Mouse (Mus musculus) midbrain, embryonic 15.5 days (tissue): Measurements from ENCODE around the gene Acoxl. TPM values are rescaled to one million over a fixed set of nuclear protein-coding genes. Genes with fewer than 3 reads are reported as not detected.

ENCODE experiments used
- ATAC-seq: fragments of 200-750 bp; cut with Nextera tagmentation; replicated peaks from 2 replicates; pipeline ENCODE4 v1.8.0; 2017; ENCODE audit warnings: moderate TSS enrichment
- H3K27ac ChIP-seq: fragments of 300-500 bp; sonication (generic); 2 replicates; pipeline ENCODE4 v1.5.1; 2015; ENCODE audit warnings: mild to moderate bottlenecking, inconsistent platforms
- H3K27me3 ChIP-seq: fragments of 300-500 bp; sonication (generic); replicated peaks from 2 replicates; pipeline ENCODE4 v1.6.1; 2015; ENCODE audit warnings: inconsistent platforms
- H3K36me3 ChIP-seq: fragments of 300-500 bp; sonication (generic); replicated peaks from 2 replicates; pipeline ENCODE4 v1.6.1; 2015; ENCODE audit warnings: inconsistent platforms
- H3K4me1 ChIP-seq: fragments of 300-500 bp; sonication (generic); 2 replicates; pipeline ENCODE4 v1.6.1; 2015; ENCODE audit warnings: inconsistent platforms
- H3K4me2 ChIP-seq: fragments of 300-500 bp; sonication (generic); 2 replicates; pipeline ENCODE4 v1.6.1; 2015; ENCODE audit warnings: inconsistent platforms, mild to moderate bottlenecking, moderate library complexity
- H3K4me3 ChIP-seq: fragments of 300-500 bp; sonication (generic); 2 replicates; pipeline ENCODE4 v1.5.1; 2015; ENCODE audit warnings: mild to moderate bottlenecking, inconsistent platforms
- H3K9ac ChIP-seq: fragments of 300-500 bp; sonication (generic); 2 replicates; pipeline ENCODE4 v1.6.1; 2015; ENCODE audit warnings: mild to moderate bottlenecking, inconsistent platforms
- H3K9me3 ChIP-seq: fragments of 300-500 bp; sonication (generic); 2 replicates; pipeline ENCODE4 v1.6.1; 2016; ENCODE audit warnings: inconsistent platforms
- WGBS: fragments of 180-500 bp; shearing (Covaris S2); methylation state at CpG from one replicate; pipeline ENCODE4 v1.1.7; 2015; ENCODE audit warnings: mixed read lengths; 5-methylcytosine and 5-hydroxymethylcytosine counted together
- polyA plus RNA-seq: library from polyadenylated mRNA; unstranded; fragments of >200 nt; fragmentation: Nextera tagmentation; extraction: Ambion mirVana; gene quantifications from 2 replicates; pipeline ENCODE4 v1.2.1, GENCODE M21; 2015

The Acoxl gene
- polyA plus RNA-seq, 1 experiment from 2014 or later = 0.13 TPM

- Histone ChIP-seq H3K4me2 (no peak overlapping the region), H3K36me3 (no peaks in the 10 kb centered on the region), H3K27ac (peak overlapping the region; percentile 28; the same call in 1 of the 2 replicates), H3K4me1 (peaks cover 17% of the 10 kb centered on the region; the same call in 1 of the 2 replicates), H3K9ac (no peak overlapping the region), H3K27me3 (no peaks in the 10 kb centered on the region), H3K4me3 (no peak overlapping the region), H3K9me3 (no peaks in the 10 kb centered on the region)
- no peak for ATAC-seq
These were observed 182.2 kb downstream of the Acoxl start for GRCm38 (mm10) chr2:128020908-128021193.

DNA sequence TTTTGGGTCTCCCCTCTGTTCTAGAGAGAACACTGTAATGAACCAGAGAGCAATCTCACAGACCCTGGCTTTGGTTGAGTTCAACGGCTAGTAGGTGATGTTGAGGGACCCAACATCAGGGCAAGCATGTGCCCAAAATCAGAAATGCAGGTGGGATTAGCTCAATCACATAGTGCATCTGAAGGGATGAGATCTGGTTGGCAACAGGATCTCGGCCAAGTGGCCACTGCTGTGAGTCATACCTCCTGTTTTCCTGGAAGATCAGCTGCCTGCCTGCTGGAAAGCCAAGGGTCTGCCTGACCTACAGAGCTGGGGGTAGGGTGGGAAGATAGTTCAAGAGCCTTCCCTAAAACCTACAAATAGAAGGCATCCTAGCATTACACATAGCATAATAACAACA lies 185.2 kb downstream of the Acoxl start:
- H3K4me3 ChIP-seq = no peak overlapping the region
- no peaks in the 10 kb centered on the region for H3K27me3 ChIP-seq
- no peak overlapping the region for H3K27ac ChIP-seq
- 92% methylated on average over 2 of the region's 2 CpGs for WGBS
- no peak overlapping the region for H3K9ac ChIP-seq
- H3K4me2 ChIP-seq = no peak overlapping the region
- no peaks in the 10 kb centered on the region for H3K9me3 ChIP-seq
- ATAC-seq = no peak
- H3K4me1 ChIP-seq = peaks cover 17% of the 10 kb centered on the region; the same call in 1 of the 2 replicates
- no peaks in the 10 kb centered on the region for H3K36me3 ChIP-seq

- ATAC-seq = no peak
- no peak overlapping the region for H3K9ac ChIP-seq
- no peak overlapping the region for H3K4me2 ChIP-seq
- no peaks in the 10 kb centered on the region for H3K36me3 ChIP-seq
- no peaks in the 10 kb centered on the region for H3K4me1 ChIP-seq
- 90% methylated on average over 12 of the region's 12 CpGs for WGBS
- no peak overlapping the region for H3K4me3 ChIP-seq
- H3K27ac ChIP-seq = no peak overlapping the region
- H3K27me3 ChIP-seq = no peaks in the 10 kb centered on the region
- no peaks in the 10 kb centered on the region for H3K9me3 ChIP-seq
These were observed 189.0 kb downstream of the Acoxl start for GRCm38 (mm10) chr2:128027696-128028095.

GRCm38 (mm10) chr2:128029968-128030367 lies 191.3 kb downstream of the Acoxl start:
- 77% methylated on average over 2 of the region's 2 CpGs for WGBS
- Histone ChIP-seq H3K27ac (no peak overlapping the region), H3K9ac (no peak overlapping the region), H3K4me1 (no peaks in the 10 kb centered on the region), H3K27me3 (no peaks in the 10 kb centered on the region), H3K4me2 (no peak overlapping the region), H3K36me3 (no peaks in the 10 kb centered on the region), H3K9me3 (no peaks in the 10 kb centered on the region), H3K4me3 (no peak overlapping the region)
- no peak for ATAC-seq

GRCm38 (mm10) chr2:128032111-128032510 lies 193.4 kb downstream of the Acoxl start:
- Histone ChIP-seq H3K4me2 (no peak overlapping the region), H3K4me1 (no peaks in the 10 kb centered on the region), H3K9me3 (no peaks in the 10 kb centered on the region), H3K27ac (no peak overlapping the region), H3K36me3 (no peaks in the 10 kb centered on the region), H3K27me3 (no peaks in the 10 kb centered on the region), H3K9ac (no peak overlapping the region), H3K4me3 (no peak overlapping the region)
- no peak for ATAC-seq
- 14% methylated on average over 4 of the region's 4 CpGs for WGBS

DNA sequence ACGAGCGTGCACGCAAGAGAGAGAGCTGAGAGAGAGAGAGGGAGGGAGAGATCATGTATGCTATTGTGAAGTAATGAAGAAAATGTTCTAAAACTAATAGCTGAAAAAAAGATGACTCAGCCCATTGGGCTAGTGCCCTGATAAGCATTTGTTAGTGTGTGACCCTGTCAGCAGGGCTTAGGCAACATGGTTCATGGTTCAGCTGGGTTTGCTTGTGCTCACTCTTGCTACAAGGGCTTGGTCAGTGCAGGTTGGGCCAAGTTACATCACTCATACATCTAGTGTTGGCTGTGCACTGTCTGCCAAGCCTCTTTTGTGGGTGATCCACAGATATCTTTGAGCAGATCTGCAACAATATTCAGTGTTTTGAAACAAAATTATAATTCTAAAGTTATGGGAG lies 194.8 kb downstream of the Acoxl start:
- Histone ChIP-seq H3K27me3 (no peaks in the 10 kb centered on the region), H3K4me1 (no peaks in the 10 kb centered on the region), H3K9me3 (no peaks in the 10 kb centered on the region), H3K27ac (no peak overlapping the region), H3K4me2 (no peak overlapping the region), H3K9ac (no peak overlapping the region), H3K36me3 (no peaks in the 10 kb centered on the region), H3K4me3 (no peak overlapping the region)
- WGBS = 85% methylated on average over 3 of the region's 3 CpGs
- ATAC-seq = no peak

- Histone ChIP-seq H3K27ac (no peak overlapping the region), H3K36me3 (no peaks in the 10 kb centered on the region), H3K9me3 (no peaks in the 10 kb centered on the region), H3K4me2 (no peak overlapping the region), H3K4me1 (no peaks in the 10 kb centered on the region), H3K27me3 (no peaks in the 10 kb centered on the region), H3K4me3 (no peak overlapping the region), H3K9ac (no peak overlapping the region)
- 92% methylated on average over 9 of the region's 9 CpGs for WGBS
- ATAC-seq = no peak
These were observed 195.5 kb downstream of the Acoxl start for GRCm38 (mm10) chr2:128034066-128034665.

DNA sequence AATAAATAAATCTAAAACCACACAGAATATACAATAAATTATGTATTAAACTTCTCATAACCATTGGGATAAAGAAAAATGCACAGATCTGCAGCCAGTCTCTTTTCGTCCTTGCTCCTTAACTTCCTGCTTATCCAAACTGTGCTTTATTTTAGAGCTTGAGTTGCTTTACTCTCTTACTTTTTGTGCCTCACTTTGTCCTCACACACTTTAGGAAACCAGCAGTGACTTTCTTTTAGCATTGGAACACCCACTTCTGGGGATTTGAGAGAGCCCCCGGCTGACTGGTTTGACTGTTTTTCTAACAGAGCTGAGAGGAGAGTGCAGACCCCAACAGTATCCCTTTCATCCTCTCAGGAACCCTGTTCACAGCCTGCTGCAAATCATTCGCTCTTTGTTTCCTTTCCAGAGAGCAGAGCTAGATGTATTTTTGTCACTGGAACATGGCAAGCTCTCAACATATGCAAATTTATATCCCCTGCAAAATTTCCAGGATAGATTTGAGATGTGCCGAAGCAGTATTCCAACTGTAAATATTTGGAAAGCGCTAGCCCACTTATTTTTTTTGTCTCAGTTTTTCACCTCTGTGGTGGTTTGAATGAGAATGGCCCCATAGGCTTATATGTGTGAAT lies 199.7 kb downstream of the Acoxl start:
- H3K36me3 ChIP-seq = no peaks in the 10 kb centered on the region
- H3K4me3 ChIP-seq = no peak overlapping the region
- H3K4me2 ChIP-seq = no peak overlapping the region
- no peaks in the 10 kb centered on the region for H3K27me3 ChIP-seq
- H3K9me3 ChIP-seq = no peaks in the 10 kb centered on the region
- 83% methylated on average over 5 of the region's 5 CpGs for WGBS
- H3K4me1 ChIP-seq = no peaks in the 10 kb centered on the region
- ATAC-seq = no peak
- no peak overlapping the region for H3K27ac ChIP-seq
- H3K9ac ChIP-seq = no peak overlapping the region

- Histone ChIP-seq H3K9ac (no peak overlapping the region), H3K27me3 (no peaks in the 10 kb centered on the region), H3K4me3 (no peak overlapping the region), H3K4me2 (no peak overlapping the region), H3K9me3 (no peaks in the 10 kb centered on the region), H3K27ac (no peak overlapping the region), H3K4me1 (no peaks in the 10 kb centered on the region), H3K36me3 (no peaks in the 10 kb centered on the region)
- 85% methylated on average over 12 of the region's 12 CpGs for WGBS
- ATAC-seq = no peak
These were observed 202.5 kb downstream of the Acoxl start for GRCm38 (mm10) chr2:128041066-128041750.

GRCm38 (mm10) chr2:128046454-128046853 lies 207.8 kb downstream of the Acoxl start:
- Histone ChIP-seq H3K27me3 (no peaks in the 10 kb centered on the region), H3K4me2 (no peak overlapping the region), H3K4me3 (no peak overlapping the region), H3K9ac (no peak overlapping the region), H3K36me3 (no peaks in the 10 kb centered on the region), H3K27ac (no peak overlapping the region), H3K4me1 (no peaks in the 10 kb centered on the region), H3K9me3 (no peaks in the 10 kb centered on the region)
- ATAC-seq = no peak
- 65% methylated on average over 4 of the region's 4 CpGs for WGBS

GRCm38 (mm10) chr2:128054905-128055304 lies 216.2 kb downstream of the Acoxl start:
- H3K27me3 ChIP-seq = no peaks in the 10 kb centered on the region
- H3K4me1 ChIP-seq = no peaks in the 10 kb centered on the region
- no peak overlapping the region for H3K27ac ChIP-seq
- H3K36me3 ChIP-seq = no peaks in the 10 kb centered on the region
- H3K9ac ChIP-seq = no peak overlapping the region
- H3K9me3 ChIP-seq = no peaks in the 10 kb centered on the region
- no peak overlapping the region for H3K4me3 ChIP-seq
- no peak for ATAC-seq
- WGBS = 78% methylated on average over 4 of the region's 4 CpGs
- no peak overlapping the region for H3K4me2 ChIP-seq

GRCm38 (mm10) chr2:128057872-128058271 lies 219.2 kb downstream of the Acoxl start:
- 97% methylated on average over 5 of the region's 5 CpGs for WGBS
- Histone ChIP-seq H3K4me1 (no peaks in the 10 kb centered on the region), H3K4me3 (no peak overlapping the region), H3K4me2 (no peak overlapping the region), H3K27ac (no peak overlapping the region), H3K9me3 (no peaks in the 10 kb centered on the region), H3K36me3 (no peaks in the 10 kb centered on the region), H3K27me3 (no peaks in the 10 kb centered on the region), H3K9ac (no peak overlapping the region)
- no peak for ATAC-seq

DNA sequence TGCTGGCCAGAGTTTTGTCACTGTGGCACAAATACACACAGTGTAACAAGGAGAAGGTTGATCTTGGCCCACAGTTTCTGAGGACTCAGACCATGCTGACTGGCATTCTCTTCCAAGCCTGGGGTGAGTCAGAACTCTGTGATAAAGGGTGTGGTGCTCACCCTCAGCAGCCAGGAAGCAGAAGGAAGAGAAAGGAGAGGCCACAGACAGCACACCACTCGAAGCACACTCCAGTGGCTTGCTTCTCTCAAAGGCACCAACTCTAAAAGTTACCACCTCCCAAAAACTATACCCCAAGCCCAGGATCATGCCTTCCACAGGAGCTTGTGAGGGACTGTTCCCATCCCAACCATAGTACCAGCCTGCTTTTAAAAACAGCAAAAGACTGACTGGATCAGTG lies 220.0 kb downstream of the Acoxl start:
- no peaks in the 10 kb centered on the region for H3K27me3 ChIP-seq
- no peaks in the 10 kb centered on the region for H3K9me3 ChIP-seq
- WGBS = 87% methylated on average over 1 of the region's 1 CpGs
- no peak for ATAC-seq
- H3K9ac ChIP-seq = no peak overlapping the region
- H3K4me1 ChIP-seq = no peaks in the 10 kb centered on the region
- no peaks in the 10 kb centered on the region for H3K36me3 ChIP-seq
- no peak overlapping the region for H3K27ac ChIP-seq
- no peak overlapping the region for H3K4me3 ChIP-seq
- H3K4me2 ChIP-seq = no peak overlapping the region
